Mouse (Mus musculus) layer of hippocampus, adult 9-11 months (tissue): Measurements from ENCODE around the gene Slc35e2.
"Not testable (repeated sequence)": the region's sequence is repeated elsewhere in the genome, so short reads cannot be mapped to it uniquely, and the experiment has no call there.

Experiments used
- DNase-seq: peaks from one replicate; pipeline ENCODE4 v3.0.0; 2022

Slc35e2 gene

GRCm38 (mm10) chr4:155635766-155636499 is 34.7 kb downstream of the Slc35e2 start:
- no peak for DNase-seq

- no peak for DNase-seq
These were observed 42.3 kb downstream of the Slc35e2 start for GRCm38 (mm10) chr4:155643531-155643930.

- not testable (repeated sequence) for DNase-seq
These were observed 44.1 kb downstream of the Slc35e2 start, which contains the start of gene Gm10563 for GRCm38 (mm10) chr4:155645308-155645707. Gene Gm10563 (minus strand): TSS chr4:155645408.

GRCm38 (mm10) chr4:155645721-155646120 is 44.5 kb downstream of the Slc35e2 start:
- DNase-seq = no peak

GRCm38 (mm10) chr4:155649355-155649754 is 48.1 kb downstream of the Slc35e2 start:
- DNase-seq = no peak

GRCm38 (mm10) chr4:155651553-155652269 is 50.5 kb downstream of the Slc35e2 start:
- DNase-seq = no peak

- no peak for DNase-seq
These were observed 51.3 kb downstream of the Slc35e2 start for GRCm38 (mm10) chr4:155652283-155653085.

GRCm38 (mm10) chr4:155653086-155653450 is 51.9 kb downstream of the Slc35e2 start, which contains the start of gene Mmp23:
Gene Mmp23 (minus strand): TSS chr4:155653384.
- DNase-seq = no peak

GRCm38 (mm10) chr4:155653451-155654182 is 52.4 kb downstream of the Slc35e2 start:
- DNase-seq = no peak

- no peak for DNase-seq
These were observed 52.9 kb downstream of the Slc35e2 start for GRCm38 (mm10) chr4:155654183-155654455.

- DNase-seq = no peak
These were observed 53.5 kb downstream of the Slc35e2 start for GRCm38 (mm10) chr4:155654456-155655298.

- no peak for DNase-seq
These were observed 55.1 kb downstream of the Slc35e2 start for GRCm38 (mm10) chr4:155656214-155656751.

GRCm38 (mm10) chr4:155658961-155659360 is 57.7 kb downstream of the Slc35e2 start:
- no peak for DNase-seq

- DNase-seq = no peak
These were observed 59.4 kb downstream of the Slc35e2 start for GRCm38 (mm10) chr4:155660641-155661040.

- DNase-seq = no peak
These were observed 65.7 kb downstream of the Slc35e2 start for GRCm38 (mm10) chr4:155666903-155667302.

GRCm38 (mm10) chr4:155668689-155669597 is 67.7 kb downstream of the Slc35e2 start, which contains the start of gene Mib2:
Gene Mib2 (minus strand): TSS chr4:155669198.
- peak; percentile 99 for DNase-seq

GRCm38 (mm10) chr4:155669598-155670075 is 68.4 kb downstream of the Slc35e2 start:
- DNase-seq = no peak

GRCm38 (mm10) chr4:155670236-155670635 is 69.0 kb downstream of the Slc35e2 start:
- DNase-seq = not testable (repeated sequence)

GRCm38 (mm10) chr4:155672082-155672481 is 70.9 kb downstream of the Slc35e2 start:
- DNase-seq = no peak
